In genomic region chr8:106927247-106927646, GRCm38 (mm10) we compare ENCODE assay signal across 9 mouse cellular contexts. TPM values are rescaled to one million over a fixed set of nuclear protein-coding genes. Genes with fewer than 3 reads are reported as not detected.
DNase-seq lines count a peak whose midpoint lies in the region; ATAC-seq and TF ChIP-seq lines count a peak whose summit lies in the region.
"Had no signal": no experiment of that assay in that cellular context is flagged by ENCODE, and none has a peak within 500 bp of the region (broad histone marks: within the 10 kb centered on the region; RNA-seq: fewer than 3 reads in every experiment).

No protein-coding gene starts in this region.

- intact Hi-C loops in gastrocnemius, postnatal 14 days (cut with DNase I; ENCODE audit: low total_unique reads) = loop anchor here (5.0 kb wide), 1 partner anchor 75 kb away; no protein-coding TSS in a partner anchor
- intact Hi-C loops in left cerebral cortex, postnatal 36 days (cut with DNase I) = no loop called here

- H3K9ac ChIP-seq in intestine, postnatal 0 days (ENCODE audit: low read depth, low read length) = no peak overlapping the region
- H3K9ac ChIP-seq in intestine, embryonic 15.5 days = no peak overlapping the region
- H3K9ac ChIP-seq: limb, embryonic 12.5 days had no signal

- no peak for DNase-seq in G1E (ENCODE audit: low spot score)
- peak; percentile 75 for DNase-seq in induced T-regulatory cell, adult 2 months (ENCODE audit: low read depth)
- DNase-seq in naive thymus-derived CD4-positive, alpha-beta T cell, adult 2 months (ENCODE audit: low read depth) = peak; percentile 74
- no peak for DNase-seq in gastrocnemius, postnatal 14 days
- DNase-seq in left cerebral cortex, postnatal 36 days (ENCODE audit: low spot score in 2 of 2) = no peak
- no peak for DNase-seq in frontal cortex, postnatal 36 days (ENCODE audit: low spot score in 2 of 2)

- H3K4me2 ChIP-seq in intestine, postnatal 0 days (replicated peaks; ENCODE audit: low read depth) = no peak overlapping the region
- H3K4me2 ChIP-seq in intestine, embryonic 15.5 days (replicated peaks) = no peak overlapping the region
- H3K4me2 ChIP-seq: limb, embryonic 12.5 days had no signal

- H3K27ac ChIP-seq in intestine, postnatal 0 days (ENCODE audit: low read depth, low read length) = no peak overlapping the region
- H3K27ac ChIP-seq in intestine, embryonic 15.5 days = no peak overlapping the region
- H3K27ac ChIP-seq: limb, embryonic 12.5 days had no signal

- H3K4me1 ChIP-seq in intestine, postnatal 0 days (replicated peaks; ENCODE audit: control insufficient read depth, insufficient read depth, low read length) = no peaks in the 10 kb centered on the region
- H3K4me1 ChIP-seq in intestine, embryonic 15.5 days (replicated peaks) = peaks cover 12% of the 10 kb centered on the region; the same call in 1 of the 2 replicates
- peaks cover 8% of the 10 kb centered on the region; the same call in 1 of the 2 replicates for H3K4me1 ChIP-seq in G1E (ENCODE audit: insufficient read depth, low read depth, low read length)

- H3K27me3 ChIP-seq in intestine, postnatal 0 days (replicated peaks; ENCODE audit: control insufficient read depth, insufficient read depth, low read length) = no peaks in the 10 kb centered on the region
- no peaks in the 10 kb centered on the region for H3K27me3 ChIP-seq in intestine, embryonic 15.5 days (replicated peaks)
- H3K27me3 ChIP-seq in G1E (ENCODE audit: insufficient read depth, low read length) = 0 out of 2 replicates have a peak, but pooled peaks cover under 1% of the 10 kb centered on the region
- H3K27me3 ChIP-seq: limb, embryonic 12.5 days had no signal

- ATAC-seq in intestine, postnatal 0 days = peak; percentile 33; the same call in 1 of the 2 replicates
- ATAC-seq in intestine, embryonic 15.5 days = no peak
- ATAC-seq in G1E (ENCODE audit: extremely low read depth, insufficient number of reproducible peaks, low FRiP score, poor library complexity, severe bottlenecking) = no peak

- peak; percentile 77 for TF ChIP-seq CTCF in intestine, postnatal 0 days (IDR thresholded peaks at IDR 0.05; ENCODE audit: low read depth)
- TF ChIP-seq CTCF in G1E (IDR thresholded peaks at IDR 0.05; ENCODE audit: low read depth, low read length) = 0 out of 2 replicates have a peak, but pooled peaks have one; percentile 17

- H3K9me3 ChIP-seq in intestine, postnatal 0 days (ENCODE audit: control insufficient read depth) = no peaks in the 10 kb centered on the region
- H3K9me3 ChIP-seq in intestine, embryonic 15.5 days = no peaks in the 10 kb centered on the region
- H3K9me3 ChIP-seq in G1E (replicated peaks) = no peaks in the 10 kb centered on the region
- H3K9me3 ChIP-seq: limb, embryonic 12.5 days had no signal

- H3K4me3 ChIP-seq in intestine, postnatal 0 days (ENCODE audit: low read depth, low read length) = no peak overlapping the region
- H3K4me3 ChIP-seq in intestine, embryonic 15.5 days (replicated peaks) = no peak overlapping the region
- H3K4me3 ChIP-seq in G1E (ENCODE audit: low read depth, low read length) = no peak overlapping the region
- H3K4me3 ChIP-seq: limb, embryonic 12.5 days had no signal

- WGBS in intestine, postnatal 0 days = 44% methylated on average over 4 of the region's 4 CpGs
- WGBS in intestine, embryonic 15.5 days = 55% methylated on average over 4 of the region's 4 CpGs

- H3K36me3 ChIP-seq in intestine, postnatal 0 days (ENCODE audit: control insufficient read depth, insufficient read depth) = peaks cover 6% of the 10 kb centered on the region; the same call in 1 of the 2 replicates
- H3K36me3 ChIP-seq in intestine, embryonic 15.5 days = no peaks in the 10 kb centered on the region
- peaks cover 26% of the 10 kb centered on the region for H3K36me3 ChIP-seq in G1E (replicated peaks)

RNA-seq across cellular contexts. Expression of gene Sntb2, which starts 8.3 kb away (rescaled TPM):
- 8.3 and 10.0 TPM in 2 replicates for polyA plus RNA-seq in intestine, postnatal 0 days (2015; fragmentation: Nextera tagmentation; extraction: Ambion mirVana)
- polyA plus RNA-seq in intestine, embryonic 15.5 days (2015; fragmentation: Nextera tagmentation; extraction: Ambion mirVana) = 11.3 and 11.4 TPM in 2 replicates
- total RNA-seq in G1E (2014; fragmentation: Nextera tagmentation) = 6.5 and 7.2 TPM in 2 replicates
- 8.9 and 9.4 TPM in 2 replicates for total RNA-seq in G1E (2017)
- 8.1 and 9.1 TPM in 2 replicates for polyA plus RNA-seq in G1E (2012)
- 10 to 100 TPM; 11.0 to 13.9 TPM for total RNA-seq in gastrocnemius, postnatal 14 days (2021)
- 10 to 100 TPM; 13.7 to 17.0 TPM for total RNA-seq in left cerebral cortex, postnatal 36 days (2021)

RNA-seq across cellular contexts. Expression of gene Utp4, which starts 33.8 kb away (rescaled TPM):
- polyA plus RNA-seq in intestine, postnatal 0 days (2015; fragmentation: Nextera tagmentation; extraction: Ambion mirVana) = 22.8 and 25.1 TPM in 2 replicates
- 67.1 and 71.1 TPM in 2 replicates for polyA plus RNA-seq in intestine, embryonic 15.5 days (2015; fragmentation: Nextera tagmentation; extraction: Ambion mirVana)
- total RNA-seq in G1E (2014; fragmentation: Nextera tagmentation) (158 and 180 TPM in 2 replicates), G1E (2017) (75.8 and 79.9 TPM in 2 replicates)
- 23.9 and 30.7 TPM in 2 replicates for polyA plus RNA-seq in G1E (2012)
- total RNA-seq in gastrocnemius, postnatal 14 days (2021) = 10 to 100 TPM; 15.7 to 19.5 TPM
- total RNA-seq in left cerebral cortex, postnatal 36 days (2021) = 10 to 100 TPM; 30.0 to 35.2 TPM

RNA-seq across cellular contexts. Expression of gene Has3, which starts 57.2 kb away (rescaled TPM):
- 0.07 and 0.14 TPM in 2 replicates for polyA plus RNA-seq in intestine, postnatal 0 days (2015; fragmentation: Nextera tagmentation; extraction: Ambion mirVana)
- 0.10 and 0.18 TPM in 2 replicates for polyA plus RNA-seq in intestine, embryonic 15.5 days (2015; fragmentation: Nextera tagmentation; extraction: Ambion mirVana)
- total RNA-seq in G1E (2014; fragmentation: Nextera tagmentation) (not detected in 2 replicates), G1E (2017) (0.46 and 0.66 TPM in 2 replicates)
- polyA plus RNA-seq in G1E (2012) = not detected in 2 replicates
- 1 to 10 TPM; 1.3 to 2.3 TPM for total RNA-seq in gastrocnemius, postnatal 14 days (2021)
- total RNA-seq in left cerebral cortex, postnatal 36 days (2021) = 1 to 10 TPM; 1.1 to 1.6 TPM

Comparison
In these comparisons a context has a peak if more than half of its experiments do, and no peak if none do; other contexts are left out.
1. DNase-seq: peak in induced T-regulatory cell, adult 2 months (single experiment) and naive thymus-derived CD4-positive, alpha-beta T cell, adult 2 months (single experiment); none in G1E (single experiment), gastrocnemius, postnatal 14 days (single experiment), left cerebral cortex, postnatal 36 days (0 of 2) and frontal cortex, postnatal 36 days (0 of 2).